Mouse (Mus musculus): Measurements from ENCODE around the gene Grik4.
A peak's percentile ranks its signal among the peaks of the same experiment; 100 is the strongest.
"Not testable (repeated sequence)": the region's sequence is repeated elsewhere in the genome, so short reads cannot be mapped to it uniquely, and the experiment has no call there.

The Grik4 gene

DNA sequence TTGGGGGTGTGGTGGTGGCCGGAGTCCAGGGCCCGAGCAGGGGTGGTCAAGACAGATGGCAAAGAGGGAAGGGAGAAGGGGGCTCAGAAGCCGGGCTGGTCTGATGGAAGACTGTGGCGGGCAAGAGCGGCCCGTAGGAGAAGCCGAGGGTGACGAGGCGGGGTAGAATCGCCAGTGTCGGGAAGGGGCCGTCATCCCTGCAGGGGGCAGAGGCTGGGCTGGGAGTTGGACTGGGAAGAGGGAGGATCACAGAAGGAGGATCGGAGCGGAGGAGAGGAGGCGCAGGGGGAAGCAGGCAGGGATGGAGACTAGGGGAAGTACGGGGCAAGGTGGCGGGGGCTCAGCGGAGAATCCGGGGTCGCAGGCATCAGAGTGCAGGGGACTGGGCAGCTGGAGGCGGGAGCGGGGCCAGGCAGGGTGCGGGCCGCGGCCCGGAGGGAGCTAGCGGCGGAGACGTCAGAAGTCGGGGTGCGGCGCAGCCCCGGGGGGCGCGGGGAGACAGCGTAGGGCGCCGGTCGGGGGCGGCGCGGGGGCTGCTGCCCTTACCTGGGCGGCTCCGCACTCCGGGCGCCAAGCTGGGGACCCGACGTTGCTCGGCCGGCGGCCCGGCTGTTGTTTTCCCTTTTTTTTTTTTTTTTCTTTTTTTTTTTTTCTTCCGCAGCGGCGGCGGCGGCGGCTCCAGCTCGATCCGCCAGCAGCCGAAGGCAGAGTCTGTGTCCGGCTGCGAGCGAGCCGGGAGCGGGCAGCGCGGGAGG lies at the start of gene Grik4:
Gene Grik4, minus strand, starts transcription at position 713 of the 755 bp plus-strand sequence.
- peak; percentile 43 to 48 for DNase-seq

DNA sequence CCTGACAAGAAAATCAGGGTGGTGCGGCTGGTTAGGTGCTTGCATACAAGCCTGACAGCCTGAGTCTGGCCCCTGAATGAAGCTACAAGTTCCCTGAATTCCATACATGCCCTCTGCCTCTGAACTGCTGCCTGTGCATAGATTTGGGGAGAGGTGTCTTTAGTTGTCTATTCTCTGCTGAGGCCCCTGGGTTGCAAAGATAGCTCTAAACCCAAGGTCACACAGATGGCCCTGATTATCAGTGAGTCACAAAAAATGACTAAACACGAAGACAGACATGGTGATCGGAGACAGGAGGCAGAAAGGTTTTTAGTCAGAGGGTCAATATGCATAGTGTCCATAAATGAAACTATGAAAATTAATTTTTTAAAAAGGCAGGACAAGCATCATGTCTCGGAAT lies 49.4 kb upstream of the Grik4 start:
- no peak for DNase-seq

DNA sequence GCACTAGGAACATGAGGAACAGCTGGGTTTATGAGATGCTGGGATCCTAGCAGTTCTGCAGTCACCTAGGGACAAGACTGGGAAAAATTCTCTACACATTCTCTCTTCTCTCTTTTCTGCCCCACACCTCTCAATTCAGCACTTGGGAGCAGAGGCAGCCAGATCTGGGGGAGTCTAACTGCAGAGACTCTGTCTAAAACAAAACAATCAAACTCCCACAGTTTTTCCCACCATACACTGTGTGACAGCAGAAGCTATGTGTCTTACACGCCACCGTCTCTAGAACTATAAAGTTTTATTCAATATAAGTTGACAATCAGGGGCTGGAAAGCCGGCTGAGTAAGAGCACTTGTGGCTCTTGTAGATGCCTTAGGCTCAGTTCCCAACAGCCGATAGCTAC lies 43.7 kb upstream of the Grik4 start:
- DNase-seq, result no peak

DNA sequence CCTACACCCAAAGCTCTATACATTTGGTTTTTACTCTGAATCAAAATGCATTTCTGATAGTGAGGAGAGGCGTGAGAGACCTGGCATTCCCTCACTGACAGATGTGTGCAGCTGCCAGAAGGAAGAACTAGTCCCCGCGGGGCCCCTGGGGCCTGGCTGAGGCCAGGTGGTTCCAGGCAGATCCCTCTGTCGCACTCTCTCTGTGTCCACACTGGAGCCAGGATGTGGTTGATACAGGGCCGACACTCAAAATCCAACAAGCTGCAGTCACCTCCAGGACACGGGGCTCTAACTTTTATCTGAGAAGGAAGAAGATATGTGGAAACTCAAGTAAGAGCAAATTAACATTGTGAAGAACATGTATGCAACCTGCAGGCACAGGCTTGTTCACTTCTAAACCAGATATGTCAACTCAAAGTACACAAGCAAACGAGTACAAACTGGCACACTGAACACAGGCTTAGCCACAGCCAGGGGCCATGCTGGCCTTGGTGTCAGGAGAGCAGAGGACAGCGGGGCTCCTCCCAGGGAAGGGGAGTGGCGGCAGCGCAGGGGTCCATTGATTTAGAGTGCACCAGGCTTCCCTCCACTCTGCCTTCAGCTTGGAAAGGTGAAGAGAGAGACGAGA lies 24.7 kb upstream of the Grik4 start:
- DNase-seq, result no peak

DNA sequence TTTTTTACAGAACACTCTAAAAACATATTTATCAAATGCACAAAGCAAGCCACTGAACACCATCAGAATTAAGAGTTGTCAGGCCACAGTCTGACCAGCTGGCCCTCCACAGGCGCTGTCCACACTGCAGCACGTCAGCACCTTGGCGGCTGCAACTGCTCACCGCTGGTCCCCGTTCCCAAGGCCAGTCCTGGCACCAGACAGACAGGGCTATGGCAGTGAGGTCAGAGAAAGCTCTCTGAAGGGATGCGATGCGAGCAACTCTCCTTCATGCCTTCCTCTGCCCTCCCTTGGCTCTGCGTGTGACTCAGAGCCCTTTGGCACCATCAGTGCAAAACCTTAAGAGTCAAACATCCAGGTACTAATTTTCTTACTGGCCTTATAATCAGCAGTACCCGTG lies 23.4 kb upstream of the Grik4 start:
- DNase-seq, result peak; percentile 23 to 39

DNA sequence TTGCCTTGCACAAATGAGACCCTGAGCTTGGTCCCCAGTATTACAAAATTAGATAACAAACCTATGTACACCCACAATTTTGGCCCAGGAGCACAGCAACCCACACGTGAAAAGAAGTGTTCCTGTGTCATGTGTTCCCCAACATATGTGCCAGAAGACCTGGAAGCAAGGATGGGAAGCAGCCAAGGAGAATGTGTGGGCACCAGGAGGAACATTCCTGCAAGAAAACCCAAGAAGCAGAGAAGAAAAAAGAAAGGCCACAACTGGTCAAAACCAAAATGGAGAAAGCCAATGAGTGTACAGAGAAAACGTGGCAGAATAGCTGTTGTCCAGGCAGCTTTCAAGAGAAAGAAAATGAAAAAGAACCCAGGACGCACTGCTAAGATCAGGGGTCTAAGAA lies 20.5 kb upstream of the Grik4 start:
- not testable (repeated sequence) for DNase-seq

DNA sequence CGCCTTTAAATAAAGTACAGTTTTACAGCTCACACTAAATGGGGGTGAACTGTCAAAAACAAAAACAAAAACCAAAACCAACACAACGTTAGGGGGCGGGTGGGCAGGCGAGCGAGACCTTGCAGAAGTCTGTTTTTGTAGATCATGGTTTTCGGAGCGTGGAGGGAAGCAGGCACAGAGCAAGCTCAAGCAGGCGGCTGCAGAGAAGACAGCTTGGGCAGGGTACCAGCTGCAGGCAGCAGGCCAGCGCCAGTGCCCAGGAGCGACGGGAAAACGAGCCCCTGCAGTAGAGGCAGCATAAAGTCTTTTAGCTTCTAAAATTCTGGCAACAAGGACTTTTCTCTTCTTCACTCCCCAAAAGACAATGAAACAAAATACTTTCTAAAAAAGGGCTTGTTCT lies 20.1 kb upstream of the Grik4 start:
- peak; percentile 47 to 70 for DNase-seq

DNA sequence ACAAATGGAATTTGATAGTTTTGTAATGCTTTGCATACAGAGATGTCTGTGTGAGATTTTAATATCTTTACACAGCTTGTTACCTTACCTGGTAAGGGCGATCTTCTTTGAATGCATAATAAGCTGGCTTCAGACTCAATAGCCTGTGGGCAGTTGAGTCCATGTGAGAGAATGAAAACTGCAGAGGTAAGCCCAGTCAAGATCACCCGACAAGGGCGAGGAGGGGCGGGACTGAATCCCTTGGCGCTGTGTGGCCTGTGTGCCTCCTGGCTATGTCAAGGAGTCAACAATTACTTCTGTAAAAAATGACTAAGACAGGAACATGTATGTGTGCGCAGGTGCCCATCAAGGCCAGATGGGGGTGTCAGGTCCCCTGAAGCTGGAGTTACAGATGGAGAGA lies 18.2 kb upstream of the Grik4 start:
- DNase-seq, result no peak

DNA sequence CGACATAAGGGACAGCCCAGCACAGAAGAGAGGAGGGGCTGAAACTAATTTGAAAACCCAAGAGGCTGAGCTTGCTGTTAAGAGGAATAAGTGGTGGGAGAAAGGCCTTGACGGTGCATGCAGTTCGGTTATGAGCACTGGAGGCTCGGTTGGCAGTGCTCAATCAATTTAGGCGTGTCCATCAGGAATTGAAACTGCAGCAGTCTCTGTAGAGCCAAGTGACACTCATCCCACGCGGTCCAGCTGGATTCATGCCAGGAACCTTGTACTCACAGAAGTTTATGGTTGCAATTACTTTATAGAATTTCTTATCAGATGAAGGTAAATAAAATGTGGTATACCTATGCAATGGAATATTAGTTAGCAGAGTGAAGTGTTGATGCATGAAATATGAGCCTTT lies 14.1 kb upstream of the Grik4 start:
- no peak for DNase-seq

DNA sequence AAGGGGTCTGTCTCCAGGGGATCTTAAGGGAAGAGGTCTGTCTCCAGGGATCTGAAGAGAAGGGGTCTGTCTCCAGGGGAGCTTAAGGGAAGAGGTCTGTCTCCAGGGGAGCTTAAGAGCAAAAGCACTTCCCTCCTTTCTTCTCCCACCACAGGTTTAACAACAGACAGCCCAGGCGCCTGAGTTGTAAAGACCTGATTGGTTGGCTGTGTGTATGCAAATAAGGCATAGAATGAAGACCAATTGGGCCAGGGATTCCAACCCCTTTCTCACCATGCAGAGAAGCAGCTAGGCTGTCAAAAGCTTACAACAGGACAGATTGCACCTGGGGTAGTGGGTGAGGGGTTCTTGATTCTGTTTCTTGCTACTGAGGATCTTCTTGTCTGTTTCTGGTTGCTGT lies 4.1 kb upstream of the Grik4 start:
- no peak for DNase-seq

DNA sequence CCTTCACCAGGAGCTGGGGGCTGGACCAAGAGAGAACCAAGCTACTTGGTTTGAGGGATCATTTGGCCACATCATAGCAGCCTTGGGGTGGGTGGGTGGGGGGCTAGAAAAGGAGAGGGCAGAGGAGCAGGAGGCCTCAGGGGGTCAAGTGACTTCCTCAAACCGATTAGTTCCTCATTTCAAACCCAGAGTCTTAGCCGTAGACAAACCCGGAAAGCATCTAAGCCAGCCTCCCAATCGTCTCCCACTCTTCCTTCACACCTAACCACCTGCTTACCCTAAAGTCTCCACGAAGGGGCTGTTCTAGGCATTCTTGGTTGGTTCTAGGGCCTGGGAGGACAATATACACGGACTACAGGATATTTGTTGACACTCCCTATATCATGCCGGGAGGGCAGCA lies 881 bp upstream of the Grik4 start:
- DNase-seq, result no peak

DNA sequence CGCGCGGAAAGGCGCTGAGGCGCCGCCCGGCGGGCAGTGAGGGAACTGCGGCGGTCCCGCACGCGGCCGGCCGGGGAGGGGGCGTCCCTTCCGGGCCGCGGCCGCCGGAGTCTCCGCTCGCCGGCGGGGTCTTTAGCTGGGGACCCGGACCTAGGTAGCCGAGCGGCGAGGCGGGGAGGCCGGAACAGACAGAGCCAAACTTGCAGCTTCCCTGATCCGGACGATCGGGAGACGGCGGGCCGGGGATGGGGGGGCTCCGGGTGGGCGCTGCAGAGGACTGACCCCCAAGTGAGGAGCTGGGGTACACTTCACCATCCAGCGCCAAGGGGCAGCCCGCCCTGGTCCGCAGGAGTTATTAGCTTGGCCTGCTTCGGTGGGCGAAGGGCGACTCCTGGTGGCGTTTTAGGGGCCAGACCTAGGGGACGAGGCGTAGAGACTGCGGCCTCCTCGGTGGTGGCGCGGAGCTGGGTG lies 278 bp upstream of the Grik4 start:
- DNase-seq, result peak; percentile 89 to 92

DNA sequence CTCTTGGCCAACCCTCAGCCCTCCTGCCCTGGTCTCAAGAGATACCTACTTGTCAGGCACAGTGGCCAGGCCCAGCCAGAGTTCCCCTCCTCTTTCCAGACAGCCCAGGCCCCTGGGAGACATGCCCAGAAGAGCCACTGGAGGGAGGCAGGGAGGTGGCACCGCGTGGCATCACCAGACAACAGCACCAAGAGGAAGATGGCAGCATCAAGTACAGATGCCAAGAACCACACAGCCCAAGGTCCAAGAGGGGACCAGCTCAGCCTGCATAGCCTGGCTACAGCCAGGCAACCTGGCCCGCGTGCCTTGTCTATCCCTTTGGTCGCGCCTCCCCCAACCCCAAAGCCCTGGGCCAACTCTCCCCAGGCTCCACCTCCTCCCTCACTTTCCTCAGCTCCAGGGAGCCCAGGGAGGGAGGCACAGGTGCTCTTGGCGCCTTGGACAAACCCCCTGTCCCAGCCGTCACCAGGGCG lies 1.2 kb downstream of the Grik4 start:
- peak; percentile 24 to 40 for DNase-seq

DNA sequence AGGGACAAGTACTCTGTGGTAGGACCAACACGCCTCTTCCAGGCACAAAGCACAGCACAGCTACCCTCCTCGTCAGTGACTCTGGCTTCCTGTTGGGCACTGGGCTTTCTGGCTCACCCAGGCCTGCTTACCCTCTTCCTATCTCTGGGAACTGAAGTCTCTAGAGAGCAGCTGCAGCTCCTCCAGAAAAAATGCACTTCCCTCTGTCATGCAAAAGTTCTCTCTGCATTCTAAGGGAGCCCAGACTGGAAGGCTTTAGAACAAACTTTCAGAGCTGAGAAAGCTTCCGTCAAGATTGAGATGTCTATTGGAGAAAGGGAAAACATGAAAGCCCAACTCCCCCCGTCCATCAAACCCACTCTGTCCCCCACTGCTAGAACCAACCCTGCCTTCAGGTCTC lies 2.1 kb downstream of the Grik4 start:
- DNase-seq, result no peak

DNA sequence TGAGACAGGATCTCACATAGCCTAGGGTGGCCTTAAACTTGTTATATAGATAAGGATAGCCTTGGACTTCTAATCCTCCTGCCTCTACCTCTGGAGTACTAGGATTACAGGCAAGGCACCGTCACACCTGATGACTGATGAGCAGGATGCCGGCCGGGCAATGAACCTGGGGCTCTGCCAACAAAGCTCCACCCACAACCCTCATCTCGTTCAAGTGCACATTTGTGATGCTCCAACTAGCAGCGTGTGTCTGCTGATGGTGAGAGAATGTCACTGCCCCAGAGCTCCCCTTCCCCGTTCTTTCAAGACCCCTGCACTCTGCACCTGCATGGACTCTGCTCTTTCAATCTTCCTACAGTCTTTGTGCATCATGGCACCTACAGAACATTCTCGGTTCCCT lies 12.1 kb downstream of the Grik4 start:
- peak; percentile 22 to 42 for DNase-seq

DNA sequence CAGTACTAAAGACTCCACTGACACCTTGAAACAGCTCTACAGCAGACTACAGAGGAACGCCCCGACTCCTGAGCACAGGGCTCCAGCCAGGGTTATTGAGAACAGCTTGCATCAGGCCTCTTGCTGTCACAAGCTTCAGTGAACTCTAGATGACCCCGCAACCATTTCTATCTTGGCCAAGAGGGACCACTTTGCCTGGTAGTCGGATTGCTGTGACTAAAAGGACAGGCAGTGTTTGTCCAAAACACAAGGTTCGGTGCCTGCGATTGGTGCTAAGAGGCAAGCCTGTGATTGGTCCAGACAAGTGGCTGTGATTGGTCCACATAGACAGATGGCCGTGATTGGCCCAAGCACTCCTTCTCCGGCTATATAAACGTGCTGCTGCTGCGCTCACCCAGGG lies 16.8 kb downstream of the Grik4 start:
- no peak for DNase-seq

DNA sequence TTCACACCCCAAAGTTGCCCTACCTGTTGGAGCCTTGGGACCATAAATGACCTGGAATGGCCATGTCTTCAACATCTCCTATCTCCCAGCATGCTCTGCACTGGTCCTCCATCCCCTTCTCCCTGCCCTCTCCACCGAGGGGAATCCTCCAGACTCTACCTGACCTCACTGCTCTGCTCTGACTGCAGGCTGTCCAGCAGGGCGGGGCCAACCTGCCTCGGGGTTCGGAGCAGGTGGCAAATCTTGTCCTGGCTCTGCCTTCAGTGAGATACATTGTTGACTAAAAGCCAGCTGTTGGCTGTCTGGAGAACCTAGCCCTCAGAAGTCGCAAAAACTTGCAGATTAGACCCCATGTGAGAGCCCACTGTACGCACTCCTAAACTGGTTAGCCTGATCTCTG lies 17.7 kb downstream of the Grik4 start:
- DNase-seq, result no peak

DNA sequence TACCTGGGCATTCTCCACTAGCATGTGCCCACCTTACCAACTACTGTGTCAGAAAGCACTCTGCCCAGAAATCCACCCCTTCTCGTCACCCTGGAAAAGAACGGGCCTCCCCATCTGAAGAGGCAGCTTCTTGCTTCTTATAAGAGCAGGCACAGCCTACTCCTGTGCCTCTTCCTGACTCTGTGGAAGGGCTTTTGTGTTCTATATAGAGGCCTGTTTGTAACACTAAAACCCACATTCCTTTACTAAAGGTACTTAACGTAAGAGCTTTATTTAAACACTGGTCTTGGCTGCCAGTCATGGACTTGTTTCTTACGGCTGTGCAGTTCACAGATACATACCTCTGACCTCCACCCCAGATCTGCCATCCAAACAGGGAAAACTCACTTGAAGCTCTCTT lies 22.5 kb downstream of the Grik4 start:
- DNase-seq, result no peak

DNA sequence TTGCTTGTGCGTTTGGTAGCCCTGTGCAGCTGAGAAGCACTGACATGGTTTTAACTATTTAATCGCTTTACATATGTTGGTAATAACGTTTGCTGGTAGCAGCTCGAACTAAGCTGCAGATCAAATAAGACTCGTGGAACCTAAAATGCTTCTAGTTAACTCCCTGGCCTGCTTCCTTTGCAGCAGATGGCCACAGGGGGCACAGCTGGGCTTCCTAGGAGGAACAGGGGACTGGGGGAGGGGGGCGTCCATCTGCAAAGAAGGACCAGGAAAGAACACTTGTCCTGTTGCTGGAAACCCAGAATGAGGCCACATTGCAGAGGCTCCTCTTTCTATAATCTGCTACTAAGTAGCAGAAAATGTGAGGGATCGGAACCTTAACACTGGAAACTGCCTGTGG lies 24.1 kb downstream of the Grik4 start:
- DNase-seq, result no peak

DNA sequence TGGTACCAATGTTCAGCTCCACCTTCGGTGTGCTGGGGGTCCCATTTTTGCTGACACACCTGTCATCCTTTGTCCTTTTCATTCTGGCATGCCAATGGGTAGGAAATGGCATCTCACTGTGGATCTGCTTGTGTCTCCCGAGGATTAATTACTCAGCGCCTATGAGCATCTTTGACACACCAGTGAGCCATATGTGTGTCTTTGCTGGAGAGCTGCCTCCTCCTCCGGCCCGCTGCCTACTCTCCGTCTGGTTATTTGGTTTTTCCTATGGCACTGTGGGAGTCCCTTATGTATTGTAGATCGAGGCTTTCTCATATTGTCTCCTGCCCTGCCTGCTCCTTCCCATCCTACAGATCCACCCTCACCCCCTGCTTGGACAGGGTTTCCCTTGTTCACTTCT lies 26.4 kb downstream of the Grik4 start:
- no peak for DNase-seq

DNA sequence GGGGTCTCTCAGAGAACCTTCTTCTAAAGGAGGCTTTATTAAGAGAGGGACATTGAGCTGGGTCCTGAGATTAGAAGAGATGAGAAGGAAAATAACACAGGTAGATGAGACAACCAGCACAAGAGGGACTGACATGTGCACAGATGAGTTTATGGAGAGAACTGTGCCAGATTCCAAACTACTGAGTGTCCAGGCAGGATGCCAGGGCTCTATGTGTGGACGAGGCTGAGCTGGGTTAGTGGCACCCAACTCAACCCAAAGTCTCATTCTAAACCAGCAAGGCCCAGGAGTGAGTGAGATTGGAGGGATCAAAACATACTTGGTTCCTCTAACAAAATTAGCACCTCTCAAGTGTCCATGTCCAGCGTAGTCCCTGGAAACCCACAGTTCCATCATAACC lies 31.1 kb downstream of the Grik4 start:
- DNase-seq, result no peak

DNA sequence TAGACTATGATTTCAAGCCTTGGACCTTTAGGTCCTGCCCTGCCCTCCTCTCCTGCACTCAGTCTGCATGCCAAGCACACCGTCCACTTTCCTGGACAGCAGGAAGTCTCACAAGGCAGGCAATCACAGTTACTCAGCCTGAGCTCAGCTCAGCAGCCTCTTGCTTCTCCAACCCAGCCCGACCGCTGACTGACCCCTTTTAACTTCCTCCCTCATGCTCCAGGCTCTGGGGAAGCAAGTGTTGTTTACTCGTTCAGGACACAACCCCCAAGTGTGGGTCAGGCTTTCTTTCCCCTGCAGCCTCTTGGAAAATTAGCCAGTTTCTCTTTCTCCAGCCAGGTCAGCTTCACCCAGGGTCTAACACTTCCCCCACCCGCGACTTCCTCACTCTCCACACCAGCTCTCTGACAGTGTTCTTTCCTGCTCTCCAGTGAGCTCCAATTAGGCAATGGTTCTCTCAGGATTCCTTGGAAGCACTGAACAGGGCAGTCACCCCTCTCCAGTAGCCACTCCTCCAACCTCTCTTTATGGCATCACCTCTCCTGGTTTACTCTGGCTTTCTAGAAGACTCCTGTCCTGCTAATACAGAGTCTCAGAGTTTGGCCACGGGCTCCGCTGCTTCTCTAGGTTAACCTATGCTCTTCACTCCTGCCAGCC lies 35.5 kb downstream of the Grik4 start:
- no peak for DNase-seq

DNA sequence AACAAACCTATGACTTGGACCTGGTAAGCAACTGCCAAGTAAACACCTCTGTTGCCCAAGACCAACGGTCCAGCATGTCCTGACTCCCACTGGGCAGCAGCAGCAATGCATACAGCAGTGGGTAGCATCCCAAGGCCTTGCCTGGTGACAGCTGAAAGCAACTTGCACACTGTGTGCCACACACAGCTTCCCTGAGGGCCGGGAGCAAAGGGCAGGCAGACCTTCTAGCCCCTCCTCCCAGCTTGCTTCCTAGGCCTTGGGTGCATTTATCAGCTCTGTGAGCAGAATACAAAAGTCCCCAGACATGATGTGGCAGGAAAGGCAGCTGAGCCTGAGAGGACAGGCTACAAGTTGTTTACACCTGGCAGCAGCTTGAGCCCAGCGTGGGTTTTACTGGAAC lies 37.3 kb downstream of the Grik4 start:
- no peak for DNase-seq

DNA sequence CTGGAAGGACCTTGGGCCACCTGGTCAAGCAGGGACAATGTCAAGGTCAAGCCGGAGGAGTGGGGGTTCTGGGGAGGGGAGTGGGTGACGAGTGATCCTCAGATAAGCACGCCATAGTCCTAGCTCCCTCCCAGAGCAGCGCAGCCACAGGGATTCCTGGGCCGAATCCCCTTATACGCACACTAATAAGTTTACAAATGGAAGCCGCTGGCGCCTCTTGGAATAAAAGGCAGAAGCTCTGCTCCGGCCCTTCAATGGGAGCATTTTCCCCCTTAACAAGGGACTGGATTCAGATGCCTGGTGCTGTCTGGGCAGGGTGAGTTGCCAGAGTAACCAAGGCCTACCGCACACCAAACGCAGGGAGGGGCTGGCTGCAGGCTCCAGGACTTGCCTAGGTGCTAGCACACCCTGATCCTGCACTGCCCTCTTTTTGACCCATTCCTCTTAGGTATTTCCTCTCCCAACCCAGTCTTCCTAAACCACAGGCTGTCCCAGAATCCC lies 46.2 kb downstream of the Grik4 start:
- peak in 1 of 2 experiments; percentile 37 for DNase-seq
